Mouse (Mus musculus) erythroid progenitor cell, adult 5-6 weeks (primary cell): ENCODE results near the gene Aldh3b3. TPM values are rescaled to one million over a fixed set of nuclear protein-coding genes. Genes with fewer than 3 reads are reported as not detected.

Source experiments
- total RNA-seq, 2 experiments: library from RNA; stranded (forward) in 1 of 2; stranded (reverse) in 1 of 2; fragments of 150-400 nt in 1 of 2; fragments of 186-747, 209-891 nt in 1 of 2; gene quantifications; 2 replicates each; pipeline versions ENCODE4 v1.2.3 to v1.2.4; 2015 to 2017; ENCODE audit warnings: low replicate concordance in 2 of 2

Gene Aldh3b3
- total RNA-seq, 2 experiments from 2014 or later, result not detected

Other genes with a start within 250 kb of the Aldh3b3 start
- gene Kmt5b, start 191.2 kb upstream of the Aldh3b3 start, total RNA-seq (2015; ENCODE audit: low replicate concordance), result 15.1 and 19.1 TPM in 2 replicates
- 22.0 and 35.7 TPM in 2 replicates for gene Kmt5b, start 191.2 kb upstream of the Aldh3b3 start, total RNA-seq (2017; ENCODE audit: low replicate concordance)
- gene Chka, start 106.9 kb upstream of the Aldh3b3 start, total RNA-seq (2015; ENCODE audit: low replicate concordance), result 10.1 and 13.4 TPM in 2 replicates
- gene Chka, start 106.9 kb upstream of the Aldh3b3 start, total RNA-seq (2017; ENCODE audit: low replicate concordance), result 10.8 and 11.8 TPM in 2 replicates
- gene Tcirg1, start 51.5 kb upstream of the Aldh3b3 start, total RNA-seq (2015; ENCODE audit: low replicate concordance), result 40.0 and 51.6 TPM in 2 replicates
- 30.5 and 44.4 TPM in 2 replicates for gene Tcirg1, start 51.5 kb upstream of the Aldh3b3 start, total RNA-seq (2017; ENCODE audit: low replicate concordance)
- 46.5 and 52.4 TPM in 2 replicates for gene Ndufs8, start 45.9 kb upstream of the Aldh3b3 start, total RNA-seq (2015; ENCODE audit: low replicate concordance)
- 24.1 and 28.5 TPM in 2 replicates for gene Ndufs8, start 45.9 kb upstream of the Aldh3b3 start, total RNA-seq (2017; ENCODE audit: low replicate concordance)
- gene Aldh3b1, start 28.8 kb upstream of the Aldh3b3 start, total RNA-seq (2015; ENCODE audit: low replicate concordance), result 5.4 TPM in 2 replicates
- 4.7 and 6.8 TPM in 2 replicates for gene Aldh3b1, start 28.8 kb upstream of the Aldh3b3 start, total RNA-seq (2017; ENCODE audit: low replicate concordance)
- gene Unc93b1, start 23.5 kb upstream of the Aldh3b3 start, total RNA-seq (2015; ENCODE audit: low replicate concordance), result 28.5 and 29.3 TPM in 2 replicates
- 28.2 and 34.4 TPM in 2 replicates for gene Unc93b1, start 23.5 kb upstream of the Aldh3b3 start, total RNA-seq (2017; ENCODE audit: low replicate concordance)
- gene Aldh3b2, start 13.7 kb downstream of the Aldh3b3 start, total RNA-seq (2015; ENCODE audit: low replicate concordance), result 1.3 and 6.5 TPM in 2 replicates
- gene Aldh3b2, start 13.7 kb downstream of the Aldh3b3 start, total RNA-seq (2017; ENCODE audit: low replicate concordance), result 1.1 and 2.4 TPM in 2 replicates
- gene Acy3, start 27.9 kb downstream of the Aldh3b3 start, total RNA-seq (2015; ENCODE audit: low replicate concordance), result not detected in 2 replicates
- gene Acy3, start 27.9 kb downstream of the Aldh3b3 start, total RNA-seq (2017; ENCODE audit: low replicate concordance), result not detected in 2 replicates
- not detected in 2 replicates for gene Tbx10, start 34.1 kb downstream of the Aldh3b3 start, total RNA-seq (2015; ENCODE audit: low replicate concordance)
- gene Tbx10, start 34.1 kb downstream of the Aldh3b3 start, total RNA-seq (2017; ENCODE audit: low replicate concordance), result not detected in 2 replicates
- gene Nudt8, start 41.9 kb downstream of the Aldh3b3 start, total RNA-seq (2015; ENCODE audit: low replicate concordance), result not detected in 2 replicates
- gene Nudt8, start 41.9 kb downstream of the Aldh3b3 start, total RNA-seq (2017; ENCODE audit: low replicate concordance), result 1.4 TPM in 1 of 2 replicates, not detected in the other
- gene Gm49405, start 42.0 kb downstream of the Aldh3b3 start, total RNA-seq (2015; ENCODE audit: low replicate concordance), result not detected in 2 replicates
- 0.90 TPM in 1 of 2 replicates, not detected in the other for gene Gm49405, start 42.0 kb downstream of the Aldh3b3 start, total RNA-seq (2017; ENCODE audit: low replicate concordance)
- 0.42 TPM in 1 of 2 replicates, not detected in the other for gene Doc2g, start 44.7 kb downstream of the Aldh3b3 start, total RNA-seq (2015; ENCODE audit: low replicate concordance)
- 3.0 TPM in 1 of 2 replicates, not detected in the other for gene Doc2g, start 44.7 kb downstream of the Aldh3b3 start, total RNA-seq (2017; ENCODE audit: low replicate concordance)
- gene Ndufv1, start 54.2 kb downstream of the Aldh3b3 start, total RNA-seq (2015; ENCODE audit: low replicate concordance), result 77.1 and 96.6 TPM in 2 replicates
- gene Ndufv1, start 54.2 kb downstream of the Aldh3b3 start, total RNA-seq (2017; ENCODE audit: low replicate concordance), result 161 and 207 TPM in 2 replicates
- gene Gstp1, start 79.3 kb downstream of the Aldh3b3 start, total RNA-seq (2015; ENCODE audit: low replicate concordance), result 115 and 185 TPM in 2 replicates
- 22.8 and 23.9 TPM in 2 replicates for gene Gstp1, start 79.3 kb downstream of the Aldh3b3 start, total RNA-seq (2017; ENCODE audit: low replicate concordance)
- gene Gstp2, start 87.4 kb downstream of the Aldh3b3 start, total RNA-seq (2015; ENCODE audit: low replicate concordance), result 3.2 TPM in 1 of 2 replicates, not detected in the other
- gene Gstp2, start 87.4 kb downstream of the Aldh3b3 start, total RNA-seq (2017; ENCODE audit: low replicate concordance), result 3.2 TPM in 1 of 2 replicates, not detected in the other
- 8.8 and 15.9 TPM in 2 replicates for gene Gstp3, start 100.9 kb downstream of the Aldh3b3 start, total RNA-seq (2015; ENCODE audit: low replicate concordance)
- 16.8 and 19.8 TPM in 2 replicates for gene Gstp3, start 100.9 kb downstream of the Aldh3b3 start, total RNA-seq (2017; ENCODE audit: low replicate concordance)
- not detected in 2 replicates for gene Cabp2, start 122.9 kb downstream of the Aldh3b3 start, total RNA-seq (2015; ENCODE audit: low replicate concordance)
- not detected in 2 replicates for gene Cabp2, start 122.9 kb downstream of the Aldh3b3 start, total RNA-seq (2017; ENCODE audit: low replicate concordance)
- gene Cdk2ap2, start 138.5 kb downstream of the Aldh3b3 start, total RNA-seq (2015; ENCODE audit: low replicate concordance), result 118 and 124 TPM in 2 replicates
- 17.9 and 36.3 TPM in 2 replicates for gene Cdk2ap2, start 138.5 kb downstream of the Aldh3b3 start, total RNA-seq (2017; ENCODE audit: low replicate concordance)
- 56.6 and 67.1 TPM in 2 replicates for gene Pitpnm1, start 141.4 kb downstream of the Aldh3b3 start, total RNA-seq (2015; ENCODE audit: low replicate concordance)
- 33.9 and 60.9 TPM in 2 replicates for gene Pitpnm1, start 141.4 kb downstream of the Aldh3b3 start, total RNA-seq (2017; ENCODE audit: low replicate concordance)
- gene Aip, start 167.2 kb downstream of the Aldh3b3 start, total RNA-seq (2015; ENCODE audit: low replicate concordance), result 33.5 and 72.1 TPM in 2 replicates
- gene Aip, start 167.2 kb downstream of the Aldh3b3 start, total RNA-seq (2017; ENCODE audit: low replicate concordance), result 41.2 and 41.8 TPM in 2 replicates
- 1.1 TPM in 1 of 2 replicates, not detected in the other for gene Gpr152, start 181.1 kb downstream of the Aldh3b3 start, total RNA-seq (2015; ENCODE audit: low replicate concordance)
- not detected in 2 replicates for gene Gpr152, start 181.1 kb downstream of the Aldh3b3 start, total RNA-seq (2017; ENCODE audit: low replicate concordance)
- not detected in 2 replicates for gene Cabp4, start 185.4 kb downstream of the Aldh3b3 start, total RNA-seq (2015; ENCODE audit: low replicate concordance)
- not detected in 2 replicates for gene Cabp4, start 185.4 kb downstream of the Aldh3b3 start, total RNA-seq (2017; ENCODE audit: low replicate concordance)
- gene Coro1b, start 190.0 kb downstream of the Aldh3b3 start, total RNA-seq (2015; ENCODE audit: low replicate concordance), result 68.3 and 83.3 TPM in 2 replicates
- gene Coro1b, start 190.0 kb downstream of the Aldh3b3 start, total RNA-seq (2017; ENCODE audit: low replicate concordance), result 8.5 and 48.9 TPM in 2 replicates
- gene Ptprcap, start 195.0 kb downstream of the Aldh3b3 start, total RNA-seq (2015; ENCODE audit: low replicate concordance), result 66.3 and 73.4 TPM in 2 replicates
- gene Ptprcap, start 195.0 kb downstream of the Aldh3b3 start, total RNA-seq (2017; ENCODE audit: low replicate concordance), result 14.4 and 38.8 TPM in 2 replicates
- 39.8 and 52.3 TPM in 2 replicates for gene Rps6kb2, start 204.7 kb downstream of the Aldh3b3 start, total RNA-seq (2015; ENCODE audit: low replicate concordance)
- 21.4 and 34.8 TPM in 2 replicates for gene Rps6kb2, start 204.7 kb downstream of the Aldh3b3 start, total RNA-seq (2017; ENCODE audit: low replicate concordance)
- 0.72 and 2.5 TPM in 2 replicates for gene Carns1, start 216.8 kb downstream of the Aldh3b3 start, total RNA-seq (2015; ENCODE audit: low replicate concordance)
- gene Carns1, start 216.8 kb downstream of the Aldh3b3 start, total RNA-seq (2017; ENCODE audit: low replicate concordance), result 0.13 and 1.5 TPM in 2 replicates
- gene Tbc1d10c, start 232.6 kb downstream of the Aldh3b3 start, total RNA-seq (2015; ENCODE audit: low replicate concordance), result 8.0 and 31.0 TPM in 2 replicates
- gene Tbc1d10c, start 232.6 kb downstream of the Aldh3b3 start, total RNA-seq (2017; ENCODE audit: low replicate concordance), result 6.2 and 14.2 TPM in 2 replicates
- gene Ppp1ca, start 233.4 kb downstream of the Aldh3b3 start, total RNA-seq (2015; ENCODE audit: low replicate concordance), result 181 and 188 TPM in 2 replicates
- 185 and 268 TPM in 2 replicates for gene Ppp1ca, start 233.4 kb downstream of the Aldh3b3 start, total RNA-seq (2017; ENCODE audit: low replicate concordance)
- 44.0 and 54.1 TPM in 2 replicates for gene Rad9a, start 243.0 kb downstream of the Aldh3b3 start, total RNA-seq (2015; ENCODE audit: low replicate concordance)
- 27.5 and 41.6 TPM in 2 replicates for gene Rad9a, start 243.0 kb downstream of the Aldh3b3 start, total RNA-seq (2017; ENCODE audit: low replicate concordance)